In genomic region chr9:50948097-50948823, GRCm38 (mm10) we compare ENCODE assay signal across 14 mouse cellular contexts.
"Had no signal": no experiment of that assay in that cellular context is flagged by ENCODE, and none has a peak within 500 bp of the region (broad histone marks: within the 10 kb centered on the region; RNA-seq: fewer than 3 reads in every experiment).

No protein-coding gene starts in this region.

- ATAC-seq: midbrain, embryonic 15.5 days had no signal

- H3K27ac ChIP-seq: limb, embryonic 15.5 days; liver, embryonic 15.5 days; midbrain, embryonic 15.5 days; neural tube, embryonic 12.5 days; stomach, embryonic 15.5 days had no signal

- H3K9me3 ChIP-seq: limb, embryonic 15.5 days; liver, embryonic 15.5 days; midbrain, embryonic 15.5 days; neural tube, embryonic 12.5 days; stomach, embryonic 15.5 days had no signal

- H3K27me3 ChIP-seq: limb, embryonic 15.5 days; liver, embryonic 15.5 days; midbrain, embryonic 15.5 days; neural tube, embryonic 12.5 days; stomach, embryonic 15.5 days had no signal

- H3K4me2 ChIP-seq: limb, embryonic 15.5 days; liver, embryonic 15.5 days; lung, embryonic 14.5 days; midbrain, embryonic 11.5 days; midbrain, embryonic 15.5 days; neural tube, embryonic 12.5 days; stomach, embryonic 15.5 days had no signal

- H3K9ac ChIP-seq: limb, embryonic 15.5 days; liver, embryonic 15.5 days; lung, embryonic 14.5 days; midbrain, embryonic 15.5 days; neural tube, embryonic 12.5 days; stomach, embryonic 15.5 days had no signal

- H3K36me3 ChIP-seq: limb, embryonic 15.5 days; midbrain, embryonic 15.5 days; neural tube, embryonic 12.5 days; stomach, embryonic 15.5 days had no signal

- H3K4me1 ChIP-seq: limb, embryonic 15.5 days; midbrain, embryonic 15.5 days; neural tube, embryonic 12.5 days; stomach, embryonic 15.5 days had no signal

- DNase-seq: kidney, adult 18-20 months; kidney, postnatal 10 days; kidney, postnatal 4 days; layer of hippocampus, postnatal 36 days; lung, postnatal 10 days; thymus, adult 2 months; thymus, postnatal 25 days had no signal

- H3K4me3 ChIP-seq: limb, embryonic 15.5 days; liver, embryonic 15.5 days; midbrain, embryonic 15.5 days; neural tube, embryonic 12.5 days; stomach, embryonic 15.5 days had no signal
